Comparison of ENCODE assay signal across 9 mouse cellular contexts in the genomic region with DNA sequence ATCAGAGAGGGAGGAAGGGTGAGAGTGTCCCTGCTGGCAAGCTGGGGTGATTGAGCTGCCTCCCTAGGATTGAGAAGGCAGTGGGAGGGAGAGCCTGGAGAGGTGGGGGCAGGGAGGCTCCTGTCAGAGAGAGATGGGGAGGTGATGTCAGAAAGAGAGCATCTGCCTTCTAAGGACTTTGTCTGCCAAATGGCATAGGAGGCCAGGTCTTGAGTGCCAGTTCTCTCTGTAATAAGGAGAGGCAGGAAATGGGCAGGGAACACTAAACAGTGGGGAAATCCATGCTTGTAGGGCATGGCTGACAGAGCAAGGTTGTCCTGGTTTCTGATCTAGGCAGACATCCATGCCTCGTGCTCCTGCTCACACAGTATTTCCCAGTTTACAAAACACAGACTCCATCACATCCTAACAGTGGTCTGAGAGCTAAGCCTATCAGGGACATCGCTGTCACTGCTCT.
DNase-seq lines count a peak whose midpoint lies in the region; ATAC-seq lines count a peak whose summit lies in the region.
"Had no signal": no experiment of that assay in that cellular context is flagged by ENCODE, and none has a peak within 500 bp of the region (broad histone marks: within the 10 kb centered on the region; RNA-seq: fewer than 3 reads in every experiment).

No protein-coding gene starts in this region.

- no peak overlapping the region for H3K4me2 ChIP-seq in heart, embryonic 16.5 days (ENCODE audit: low read depth, low read length)
- H3K4me2 ChIP-seq: embryonic facial prominence, embryonic 15.5 days had no signal

- peaks cover 7% of the 10 kb centered on the region for H3K36me3 ChIP-seq in megakaryocyte, embryonic 14.5 days (replicated peaks; ENCODE audit: low read length)
- peaks cover 5% of the 10 kb centered on the region for H3K36me3 ChIP-seq in heart, embryonic 16.5 days (ENCODE audit: control insufficient read depth, insufficient read depth)
- H3K36me3 ChIP-seq: embryonic facial prominence, embryonic 15.5 days had no signal

- no peaks in the 10 kb centered on the region for H3K27me3 ChIP-seq in megakaryocyte, embryonic 14.5 days (replicated peaks)
- H3K27me3 ChIP-seq in heart, embryonic 16.5 days (ENCODE audit: control insufficient read depth, insufficient read depth, low read length) = no peaks in the 10 kb centered on the region
- H3K27me3 ChIP-seq: embryonic facial prominence, embryonic 15.5 days had no signal

- peaks cover 4% of the 10 kb centered on the region for H3K9me3 ChIP-seq in megakaryocyte, embryonic 14.5 days
- H3K9me3 ChIP-seq in heart, embryonic 16.5 days (replicated peaks; ENCODE audit: control insufficient read depth, low read length) = peaks cover 5% of the 10 kb centered on the region; the same call in 1 of the 2 replicates
- H3K9me3 ChIP-seq: embryonic facial prominence, embryonic 15.5 days had no signal

- WGBS in heart, embryonic 16.5 days = 45% methylated on average over 2 of the region's 2 CpGs

- H3K4me3 ChIP-seq in megakaryocyte, embryonic 14.5 days (replicated peaks) = peak overlapping the region; percentile 33
- no peak overlapping the region for H3K4me3 ChIP-seq in heart, embryonic 16.5 days (ENCODE audit: low read length)
- H3K4me3 ChIP-seq: embryonic facial prominence, embryonic 15.5 days had no signal

- ATAC-seq in megakaryocyte, adult 5-6 weeks (ENCODE audit: poor library complexity, severe bottlenecking) = no peak
- ATAC-seq in heart, embryonic 16.5 days (replicated peaks; ENCODE audit: extremely low read depth, insufficient read depth, low FRiP score) = 0 out of 2 replicates have a peak, but pooled peaks have one; percentile 35

- peak; percentile 5 for DNase-seq in adrenal gland, postnatal 10 days
- no peak for DNase-seq in adrenal gland, adult 18-20 months (ENCODE audit: low spot score in 2 of 2)
- DNase-seq in lung, postnatal 25 days (ENCODE audit: low spot score) = peak; percentile 46
- no peak for DNase-seq in urinary bladder, postnatal 25 days (ENCODE audit: low spot score)
- DNase-seq in T-cell, adult 2 months (ENCODE audit: low spot score) = no peak

- peaks cover 14% of the 10 kb centered on the region for H3K4me1 ChIP-seq in megakaryocyte, embryonic 14.5 days
- peaks cover 23% of the 10 kb centered on the region for H3K4me1 ChIP-seq in heart, embryonic 16.5 days (ENCODE audit: control insufficient read depth, insufficient read depth, low read length)
- H3K4me1 ChIP-seq: embryonic facial prominence, embryonic 15.5 days had no signal

- H3K27ac ChIP-seq in heart, embryonic 16.5 days (ENCODE audit: low read length) = no peak overlapping the region
- H3K27ac ChIP-seq: embryonic facial prominence, embryonic 15.5 days had no signal

- H3K9ac ChIP-seq in heart, embryonic 16.5 days (ENCODE audit: low read length) = no peak overlapping the region
- H3K9ac ChIP-seq: embryonic facial prominence, embryonic 15.5 days had no signal

Comparison
In these comparisons a context has a peak if more than half of its experiments do, and no peak if none do; other contexts are left out.
1. DNase-seq: peak in adrenal gland, postnatal 10 days (single experiment) and lung, postnatal 25 days (single experiment); none in adrenal gland, adult 18-20 months (0 of 2), urinary bladder, postnatal 25 days (single experiment) and T-cell, adult 2 months (single experiment).